Mouse (Mus musculus) liver, postnatal 0 days (tissue): ENCODE data around the gene Prx. TPM values are rescaled to one million over a fixed set of nuclear protein-coding genes. Genes with fewer than 3 reads are reported as not detected.

Experiments used
- ATAC-seq: fragments of 200-750 bp; cut with Nextera tagmentation; 2 replicates; pipeline ENCODE4 v1.8.0; 2017; ENCODE audit warnings: mild to moderate bottlenecking, moderate library complexity
- DNase-seq: peaks from one replicate; pipeline ENCODE4 v3.0.0-alpha.2; 2016
- H3K27ac ChIP-seq: fragments of 300-500 bp; sonication (generic); 2 replicates; pipeline ENCODE4 v1.5.1; 2014; ENCODE audit warnings: antibody characterized with exemption, moderate library complexity, mild to moderate bottlenecking, low read depth
- H3K27me3 ChIP-seq: fragments of 300-500 bp; sonication (generic); 2 replicates; pipeline ENCODE4 v1.6.1; 2014; ENCODE audit warnings: low read length, control low read depth, mixed read lengths; ENCODE audit not compliant: insufficient read depth
- H3K36me3 ChIP-seq: fragments of 300-500 bp; sonication (generic); replicated peaks from 2 replicates; pipeline ENCODE4 v1.6.1; 2014; ENCODE audit warnings: mild to moderate bottlenecking, control low read depth, low read length, moderate library complexity, mixed read lengths; ENCODE audit not compliant: insufficient read depth
- H3K4me1 ChIP-seq: fragments of 300-500 bp; sonication (generic); 2 replicates; pipeline ENCODE4 v1.6.1; 2014; ENCODE audit warnings: antibody characterized with exemption, mild to moderate bottlenecking, control low read depth; ENCODE audit not compliant: insufficient read depth
- H3K4me2 ChIP-seq: fragments of 300-500 bp; sonication (generic); 2 replicates; pipeline ENCODE4 v1.6.1; 2014; ENCODE audit warnings: low read depth, mild to moderate bottlenecking, low read length, moderate library complexity, mixed read lengths
- H3K4me3 ChIP-seq: fragments of 300-500 bp; sonication (generic); 2 replicates; pipeline ENCODE4 v1.5.1; 2014; ENCODE audit warnings: low read depth, low read length
- H3K9ac ChIP-seq: fragments of 300-500 bp; sonication (generic); replicated peaks from 2 replicates; pipeline ENCODE4 v1.6.1; 2014; ENCODE audit warnings: mild to moderate bottlenecking, moderate library complexity
- H3K9me3 ChIP-seq: fragments of 300-500 bp; sonication (generic); 2 replicates; pipeline ENCODE4 v1.6.1; 2016; ENCODE audit warnings: mild to moderate bottlenecking, control low read depth, low read length, mixed read lengths
- CTCF ChIP-seq: sonication (generic); IDR thresholded peaks from 2 replicates; pipeline ENCODE4 v1.5.1; 2016; ENCODE audit warnings: antibody characterized with exemption, low read depth
- EP300 ChIP-seq: IDR thresholded peaks from 2 replicates; pipeline ENCODE4 v1.6.1; 2016; ENCODE audit warnings: antibody characterized with exemption, low read depth, mild to moderate bottlenecking
- WGBS: fragments of 180-500 bp; shearing (Covaris S2); extraction: QIAGEN DNeasy Blood & Tissue Kit; methylation state at CpG from one replicate; pipeline ENCODE4 v1.1.7; 2014; ENCODE audit not compliant: insufficient replicate concordance; 5-methylcytosine and 5-hydroxymethylcytosine counted together
- polyA plus RNA-seq: library from polyadenylated mRNA; unstranded; fragments of >200 nt; fragmentation: Nextera tagmentation; extraction: Ambion mirVana; gene quantifications from 2 replicates; pipeline ENCODE4 v1.2.1, GENCODE M21; 2015

The Prx gene
- polyA plus RNA-seq, 1 experiment from 2014 or later, result 0.25 TPM

GRCm38 (mm10) chr7:27487740-27488268 is 11.3 kb upstream of the Prx start:
- peak overlapping the region; percentile 83 for H3K9ac ChIP-seq
- peak overlapping the region; percentile 91 for H3K4me3 ChIP-seq
- H3K9me3 ChIP-seq, result no peaks in the 10 kb centered on the region
- peak overlapping the region; percentile 92 for H3K4me2 ChIP-seq
- peak overlapping the region; percentile 98 for H3K27ac ChIP-seq
- H3K4me1 ChIP-seq, result peaks cover 49% of the 10 kb centered on the region
- H3K36me3 ChIP-seq, result peaks cover 12% of the 10 kb centered on the region
- TF ChIP-seq CTCF, result no peak
- WGBS, result 6% methylated on average over 13 of the region's 13 CpGs
- DNase-seq (peak; percentile 65), ATAC-seq (no peak)
- H3K27me3 ChIP-seq, result no peaks in the 10 kb centered on the region

GRCm38 (mm10) chr7:27489270-27489869 is 9.8 kb upstream of the Prx start:
- Histone ChIP-seq H3K4me3 (no peak overlapping the region), H3K4me2 (peak overlapping the region; percentile 79), H3K27ac (no peak overlapping the region)

GRCm38 (mm10) chr7:27490227-27490542 is 8.9 kb upstream of the Prx start:
- Histone ChIP-seq H3K9me3 (no peaks in the 10 kb centered on the region), H3K27ac (peak overlapping the region; percentile 79), H3K4me2 (peak overlapping the region; percentile 79), H3K9ac (peak overlapping the region; percentile 63), H3K4me3 (peak overlapping the region; percentile 48), H3K4me1 (peaks cover 47% of the 10 kb centered on the region), H3K27me3 (no peaks in the 10 kb centered on the region), H3K36me3 (peaks cover 12% of the 10 kb centered on the region)
- WGBS, result 35% methylated on average over 4 of the region's 4 CpGs
- ATAC-seq (no peak), DNase-seq (no peak)
- TF ChIP-seq CTCF, result no peak
- TF ChIP-seq EP300, result 0 out of 2 replicates have a peak, but pooled peaks have one; percentile 2

More at GRCm38 (mm10) chr7:27489270-27489869, 9.8 kb upstream of the Prx start:
- Histone ChIP-seq H3K4me1 (peaks cover 51% of the 10 kb centered on the region), H3K9ac (no peak overlapping the region), H3K9me3 (no peaks in the 10 kb centered on the region), H3K27me3 (no peaks in the 10 kb centered on the region), H3K36me3 (peaks cover 12% of the 10 kb centered on the region)
- DNase-seq (peak; percentile 16), ATAC-seq (no peak)
- TF ChIP-seq CTCF (no peak), EP300 (no peak)
- WGBS, result 86% methylated on average over 25 of the region's 25 CpGs

GRCm38 (mm10) chr7:27490543-27491329 is 8.4 kb upstream of the Prx start:
- no peaks in the 10 kb centered on the region for H3K27me3 ChIP-seq
- H3K36me3 ChIP-seq, result peaks cover 12% of the 10 kb centered on the region
- H3K9ac ChIP-seq, result peak overlapping the region; percentile 63
- ATAC-seq (peak; percentile 78), DNase-seq (peak; percentile 93)
- WGBS, result under 1% methylated on average over 28 of the region's 33 CpGs
- no peaks in the 10 kb centered on the region for H3K9me3 ChIP-seq
- H3K27ac ChIP-seq, result peak overlapping the region; percentile 79
- TF ChIP-seq EP300 (0 out of 2 replicates have a peak, but pooled peaks have one; percentile 21), CTCF (peak; percentile 88)
- peak overlapping the region; percentile 48 for H3K4me3 ChIP-seq
- H3K4me2 ChIP-seq, result peak overlapping the region; percentile 79
- H3K4me1 ChIP-seq, result peaks cover 41% of the 10 kb centered on the region

- Histone ChIP-seq H3K9me3 (no peaks in the 10 kb centered on the region), H3K9ac (no peak overlapping the region; the same call in 1 of the 2 replicates), H3K27me3 (no peaks in the 10 kb centered on the region), H3K27ac (peak overlapping the region; percentile 79), H3K4me2 (peak overlapping the region; percentile 29; the same call in 1 of the 2 replicates), H3K36me3 (peaks cover 12% of the 10 kb centered on the region), H3K4me1 (peaks cover 41% of the 10 kb centered on the region), H3K4me3 (no peak overlapping the region)
- 77% methylated on average over 7 of the region's 7 CpGs for WGBS
- DNase-seq, result peak; percentile 14
- TF ChIP-seq CTCF, result no peak
- TF ChIP-seq EP300, result no peak
- no peak for ATAC-seq
Observed at GRCm38 (mm10) chr7:27491856-27492255, 7.3 kb upstream of the Prx start.

GRCm38 (mm10) chr7:27493022-27493421 is 6.1 kb upstream of the Prx start:
- H3K4me2 ChIP-seq, result no peak overlapping the region
- no peak for ATAC-seq
- no peak overlapping the region for H3K4me3 ChIP-seq
- H3K27me3 ChIP-seq, result no peaks in the 10 kb centered on the region
- H3K4me1 ChIP-seq, result peaks cover 39% of the 10 kb centered on the region
- TF ChIP-seq CTCF (no peak), EP300 (no peak)
- no peak overlapping the region for H3K27ac ChIP-seq
- 48% methylated on average over 3 of the region's 3 CpGs for WGBS
- no peak for DNase-seq
- peaks cover 12% of the 10 kb centered on the region for H3K36me3 ChIP-seq
- no peak overlapping the region for H3K9ac ChIP-seq
- H3K9me3 ChIP-seq, result no peaks in the 10 kb centered on the region
